Mouse (Mus musculus): ENCODE results near the gene Trappc6a. TPM values are rescaled to one million over a fixed set of nuclear protein-coding genes. Genes with fewer than 3 reads are reported as not detected.
A peak's percentile ranks its signal among the peaks of the same experiment; 100 is the strongest.

Trappc6a gene
- polyA plus RNA-seq (2016; fragmentation: Nextera tagmentation; extraction: Ambion mirVana): 72.6 and 73.9 TPM in 2 replicates

GRCm38 (mm10) chr7:19508150-19508923, at the start of gene Trappc6a, which contains the start of gene Bloc1s3:
Gene Trappc6a (plus strand): TSS chr7:19508395.
Gene Bloc1s3 (minus strand): TSS chr7:19508367.
- peaks cover 9% of the 10 kb centered on the region; the same call in 1 of the 2 replicates for H3K36me3 ChIP-seq (replicated peaks)
- under 1% methylated on average over 56 of the region's 56 CpGs for WGBS

GRCm38 (mm10) chr7:19458591-19459111, 49.5 kb upstream of the Trappc6a start, which contains the start of gene Mark4:
Gene Mark4 (minus strand): TSS chr7:19458821.
- H3K27ac ChIP-seq (replicated peaks): peak within 1 kb of the TSS; percentile 94
- peaks cover 9% of the 10 kb centered on the region for H3K27me3 ChIP-seq (replicated peaks; ENCODE audit: low read depth, poor library complexity, severe bottlenecking)
- H3K36me3 ChIP-seq (replicated peaks): peaks cover 33% of the 10 kb centered on the region
- H3K9me3 ChIP-seq: no peaks in the 10 kb centered on the region
- peak within 1 kb of the TSS; percentile 99 for H3K4me3 ChIP-seq
- peak; percentile 93 for DNase-seq (ENCODE audit: low spot score)
- WGBS: 1% methylated on average over 36 of the region's 42 CpGs
- H3K4me1 ChIP-seq: peaks cover 48% of the 10 kb centered on the region

More at GRCm38 (mm10) chr7:19508150-19508923, at the start of gene Trappc6a, which contains the start of gene Bloc1s3:
- Histone ChIP-seq H3K27me3 (replicated peaks; ENCODE audit: low read depth, poor library complexity, severe bottlenecking) (no peaks in the 10 kb centered on the region), H3K4me3 (peak within 1 kb of the TSS; percentile 80), H3K4me1 (peaks cover 26% of the 10 kb centered on the region), H3K27ac (replicated peaks) (peak within 1 kb of the TSS; percentile 93), H3K9me3 (no peaks in the 10 kb centered on the region)
- DNase-seq (ENCODE audit: low spot score): peak; percentile 94

- 17% methylated on average over 6 of the region's 6 CpGs for WGBS
- Histone ChIP-seq H3K36me3 (replicated peaks) (peaks cover 27% of the 10 kb centered on the region), H3K4me1 (peaks cover 55% of the 10 kb centered on the region), H3K9me3 (no peaks in the 10 kb centered on the region), H3K4me3 (peak overlapping the region; percentile 99), H3K27me3 (replicated peaks; ENCODE audit: low read depth, poor library complexity, severe bottlenecking) (peaks cover 9% of the 10 kb centered on the region), H3K27ac (replicated peaks) (peak overlapping the region; percentile 94)
- DNase-seq (ENCODE audit: low spot score): no peak
Observed at GRCm38 (mm10) chr7:19459144-19459870, 48.9 kb upstream of the Trappc6a start.

GRCm38 (mm10) chr7:19460500-19460899, 47.7 kb upstream of the Trappc6a start:
- no peak overlapping the region for H3K4me3 ChIP-seq
- no peak overlapping the region for H3K27ac ChIP-seq (replicated peaks)
- peaks cover 15% of the 10 kb centered on the region for H3K36me3 ChIP-seq (replicated peaks)
- H3K4me1 ChIP-seq: peaks cover 66% of the 10 kb centered on the region
- DNase-seq (ENCODE audit: low spot score): no peak
- peaks cover 19% of the 10 kb centered on the region for H3K27me3 ChIP-seq (replicated peaks; ENCODE audit: low read depth, poor library complexity, severe bottlenecking)
- WGBS: 76% methylated on average over 1 of the region's 1 CpGs
- no peaks in the 10 kb centered on the region for H3K9me3 ChIP-seq

GRCm38 (mm10) chr7:19461488-19461887, 46.7 kb upstream of the Trappc6a start:
- Histone ChIP-seq H3K27me3 (replicated peaks; ENCODE audit: low read depth, poor library complexity, severe bottlenecking) (peaks cover 29% of the 10 kb centered on the region), H3K27ac (replicated peaks) (no peak overlapping the region), H3K36me3 (replicated peaks) (peaks cover 5% of the 10 kb centered on the region; the same call in 1 of the 2 replicates), H3K9me3 (no peaks in the 10 kb centered on the region), H3K4me1 (peaks cover 61% of the 10 kb centered on the region), H3K4me3 (no peak overlapping the region)
- DNase-seq (ENCODE audit: low spot score): peak; percentile 88
- 16% methylated on average over 6 of the region's 6 CpGs for WGBS

GRCm38 (mm10) chr7:19462443-19462842, 45.8 kb upstream of the Trappc6a start:
- DNase-seq (ENCODE audit: low spot score): no peak
- WGBS: 60% methylated on average over 4 of the region's 4 CpGs

GRCm38 (mm10) chr7:19462884-19463381, 45.3 kb upstream of the Trappc6a start, which contains the start of gene Exoc3l2:
Gene Exoc3l2 (plus strand): TSS chr7:19463331.
- H3K4me1 ChIP-seq: peaks cover 46% of the 10 kb centered on the region
- peak within 1 kb of the TSS; percentile 44 for H3K4me3 ChIP-seq
- H3K27me3 ChIP-seq (replicated peaks; ENCODE audit: low read depth, poor library complexity, severe bottlenecking): peaks cover 44% of the 10 kb centered on the region
- no peaks in the 10 kb centered on the region for H3K9me3 ChIP-seq
- 27% methylated on average over 6 of the region's 6 CpGs for WGBS
- DNase-seq (ENCODE audit: low spot score): no peak
- H3K36me3 ChIP-seq (replicated peaks): no peaks in the 10 kb centered on the region
- H3K27ac ChIP-seq (replicated peaks): peak within 1 kb of the TSS; percentile 85

More at GRCm38 (mm10) chr7:19462443-19462842, 45.8 kb upstream of the Trappc6a start:
- Histone ChIP-seq H3K27me3 (replicated peaks; ENCODE audit: low read depth, poor library complexity, severe bottlenecking) (peaks cover 39% of the 10 kb centered on the region), H3K4me1 (peaks cover 51% of the 10 kb centered on the region), H3K4me3 (peak overlapping the region; percentile 44; the same call in 1 of the 2 replicates), H3K36me3 (replicated peaks) (no peaks in the 10 kb centered on the region), H3K9me3 (no peaks in the 10 kb centered on the region), H3K27ac (replicated peaks) (peak overlapping the region; percentile 71; the same call in 1 of the 2 replicates)

GRCm38 (mm10) chr7:19464367-19465307, 43.6 kb upstream of the Trappc6a start:
- H3K27ac ChIP-seq (replicated peaks): peak overlapping the region; percentile 85
- peaks cover 61% of the 10 kb centered on the region for H3K27me3 ChIP-seq (replicated peaks; ENCODE audit: low read depth, poor library complexity, severe bottlenecking)
- H3K9me3 ChIP-seq: no peaks in the 10 kb centered on the region
- DNase-seq (ENCODE audit: low spot score): peak; percentile 77
- H3K36me3 ChIP-seq (replicated peaks): no peaks in the 10 kb centered on the region
- WGBS: 6% methylated on average over 22 of the region's 22 CpGs
- H3K4me1 ChIP-seq: peaks cover 44% of the 10 kb centered on the region
- peak overlapping the region; percentile 44 for H3K4me3 ChIP-seq

- H3K4me1 ChIP-seq: peaks cover 47% of the 10 kb centered on the region
- no peaks in the 10 kb centered on the region for H3K9me3 ChIP-seq
- DNase-seq (ENCODE audit: low spot score): no peak
- H3K4me3 ChIP-seq: no peak overlapping the region
- no peak overlapping the region for H3K27ac ChIP-seq (replicated peaks)
- H3K27me3 ChIP-seq (replicated peaks; ENCODE audit: low read depth, poor library complexity, severe bottlenecking): peaks cover 81% of the 10 kb centered on the region
- WGBS: 64% methylated on average over 5 of the region's 5 CpGs
- H3K36me3 ChIP-seq (replicated peaks): no peaks in the 10 kb centered on the region
Observed at GRCm38 (mm10) chr7:19466602-19467145, 41.5 kb upstream of the Trappc6a start.

GRCm38 (mm10) chr7:19467638-19468037, 40.6 kb upstream of the Trappc6a start:
- Histone ChIP-seq H3K27ac (replicated peaks) (no peak overlapping the region), H3K4me3 (no peak overlapping the region), H3K36me3 (replicated peaks) (no peaks in the 10 kb centered on the region), H3K9me3 (no peaks in the 10 kb centered on the region), H3K4me1 (peaks cover 44% of the 10 kb centered on the region), H3K27me3 (replicated peaks; ENCODE audit: low read depth, poor library complexity, severe bottlenecking) (peaks cover 91% of the 10 kb centered on the region)
- 36% methylated on average over 6 of the region's 6 CpGs for whole genome bisulfite sequencing
- DNase-seq (ENCODE audit: low spot score): no peak

- 72% methylated on average over 12 of the region's 12 CpGs for WGBS
- Histone ChIP-seq H3K36me3 (replicated peaks) (no peaks in the 10 kb centered on the region), H3K27ac (replicated peaks) (no peak overlapping the region), H3K4me3 (no peak overlapping the region), H3K27me3 (replicated peaks; ENCODE audit: low read depth, poor library complexity, severe bottlenecking) (peaks cover 91% of the 10 kb centered on the region), H3K9me3 (no peaks in the 10 kb centered on the region), H3K4me1 (peaks cover 37% of the 10 kb centered on the region)
- DNase-seq (ENCODE audit: low spot score): no peak
Observed at GRCm38 (mm10) chr7:19468279-19468678, 39.9 kb upstream of the Trappc6a start.
